Mouse (Mus musculus) embryo, embryonic 9.5 days (tissue): Measurements from ENCODE around the gene Tap2.

Experiments
- DNase-seq: peaks from one replicate; pipeline ENCODE4 v3.0.0-alpha.2; 2017; ENCODE audit errors: extremely low spot score

Tap2 gene

GRCm38 (mm10) chr17:34203444-34203843 is at the start of gene Tap2:
Gene Tap2 (plus strand): TSS chr17:34203527.
- DNase-seq: no peak

GRCm38 (mm10) chr17:34155534-34155933 is 47.8 kb upstream of the Tap2 start:
- no peak for DNase-seq

- DNase-seq: peak; percentile 12
Observed at GRCm38 (mm10) chr17:34164202-34164895, 39.0 kb upstream of the Tap2 start.

- no peak for DNase-seq
Observed at GRCm38 (mm10) chr17:34165033-34165730, 38.1 kb upstream of the Tap2 start.

- peak; percentile 26 for DNase-seq
Observed at GRCm38 (mm10) chr17:34169279-34169678, 34.0 kb upstream of the Tap2 start.

GRCm38 (mm10) chr17:34170487-34170876 is 32.8 kb upstream of the Tap2 start:
- DNase-seq: no peak

GRCm38 (mm10) chr17:34170877-34171498 is 32.3 kb upstream of the Tap2 start:
- DNase-seq: peak; percentile 62

- DNase-seq: no peak
Observed at GRCm38 (mm10) chr17:34172528-34172927, 30.8 kb upstream of the Tap2 start.

- DNase-seq: no peak
Observed at GRCm38 (mm10) chr17:34174075-34174474, 29.3 kb upstream of the Tap2 start.

- DNase-seq: no peak
Observed at GRCm38 (mm10) chr17:34177179-34177578, 26.1 kb upstream of the Tap2 start.

GRCm38 (mm10) chr17:34179019-34179418 is 24.3 kb upstream of the Tap2 start:
- DNase-seq: no peak

- DNase-seq: no peak
Observed at GRCm38 (mm10) chr17:34179913-34180859, 23.1 kb upstream of the Tap2 start.

- no peak for DNase-seq
Observed at GRCm38 (mm10) chr17:34183564-34184219, 19.6 kb upstream of the Tap2 start.

- no peak for DNase-seq
Observed at GRCm38 (mm10) chr17:34185526-34185925, 17.8 kb upstream of the Tap2 start.

GRCm38 (mm10) chr17:34186885-34187260 is 16.5 kb upstream of the Tap2 start:
- DNase-seq: no peak

GRCm38 (mm10) chr17:34187261-34187916 is 15.9 kb upstream of the Tap2 start, which contains the start of the genes Tap1 and Psmb9:
Gene Tap1 (plus strand): TSS chr17:34187553.
Gene Psmb9 (minus strand): TSS chr17:34187764.
- peak; percentile 93 for DNase-seq

GRCm38 (mm10) chr17:34188010-34188409 is 15.3 kb upstream of the Tap2 start:
- no peak for DNase-seq

GRCm38 (mm10) chr17:34188986-34189385 is 14.3 kb upstream of the Tap2 start:
- DNase-seq: no peak

- no peak for DNase-seq
Observed at GRCm38 (mm10) chr17:34192852-34193251, 10.5 kb upstream of the Tap2 start.

GRCm38 (mm10) chr17:34193468-34193867 is 9.9 kb upstream of the Tap2 start:
- DNase-seq: no peak

GRCm38 (mm10) chr17:34194723-34195122 is 8.6 kb upstream of the Tap2 start:
- no peak for DNase-seq
